ENCODE assay signal across 9 mouse cellular contexts in genomic region chr17:80017389-80017788, GRCm38 (mm10). TPM values are rescaled to one million over a fixed set of nuclear protein-coding genes. Genes with fewer than 3 reads are reported as not detected.
DNase-seq lines count a peak whose midpoint lies in the region; ATAC-seq and TF ChIP-seq lines count a peak whose summit lies in the region.
"Had no signal": no experiment of that assay in that cellular context is flagged by ENCODE, and none has a peak within 500 bp of the region (broad histone marks: within the 10 kb centered on the region; RNA-seq: fewer than 3 reads in every experiment).

No protein-coding gene starts in this region.

- no peak overlapping the region for H3K27ac ChIP-seq in cortical plate, adult 2 months (ENCODE audit: insufficient read depth, low read length)
- H3K27ac ChIP-seq in liver, embryonic 12.5 days = no peak overlapping the region
- no peak overlapping the region for H3K27ac ChIP-seq in midbrain, embryonic 11.5 days (ENCODE audit: low read depth, low read length)
- H3K27ac ChIP-seq: heart, embryonic 15.5 days had no signal

- no peak for TF ChIP-seq POLR2A in cortical plate, adult 2 months (IDR thresholded peaks at IDR 0.05; ENCODE audit: extremely low read depth, insufficient read depth, low read length)

- 38% methylated on average over 12 of the region's 12 CpGs for WGBS in liver, embryonic 12.5 days (ENCODE audit: insufficient replicate concordance)
- WGBS in midbrain, embryonic 11.5 days = 50% methylated on average over 12 of the region's 12 CpGs

- 0 out of 2 replicates have a peak overlapping the region, but pooled peaks have one; percentile 27 for H3K4me2 ChIP-seq in liver, embryonic 12.5 days
- no peak overlapping the region for H3K4me2 ChIP-seq in midbrain, embryonic 11.5 days
- H3K4me2 ChIP-seq: heart, embryonic 15.5 days had no signal

- peak; percentile 91 for TF ChIP-seq CTCF in cortical plate, adult 2 months (IDR thresholded peaks at IDR 0.05; ENCODE audit: extremely low read depth, insufficient read depth, low read length)

- peak; percentile 59 for DNase-seq in urinary bladder, postnatal 14 days (ENCODE audit: low spot score)
- DNase-seq in urinary bladder, postnatal 4 days (ENCODE audit: low spot score in 2 of 2) = no peak
- peak; percentile 44 for DNase-seq in adrenal gland, adult 8-10 months
- DNase-seq in right cerebral cortex, adult 18-20 months = peak; percentile 66
- no peak for DNase-seq in midbrain, embryonic 11.5 days (ENCODE audit: low spot score, missing footprints)

- no peaks in the 10 kb centered on the region; the same call in 1 of the 2 replicates for H3K27me3 ChIP-seq in liver, embryonic 12.5 days (replicated peaks)
- H3K27me3 ChIP-seq in midbrain, embryonic 11.5 days (ENCODE audit: control insufficient read depth, insufficient read depth, low read length) = no peaks in the 10 kb centered on the region
- H3K27me3 ChIP-seq: heart, embryonic 15.5 days had no signal

- no peak overlapping the region for H3K4me3 ChIP-seq in cortical plate, adult 2 months (ENCODE audit: insufficient read depth, low read length)
- H3K4me3 ChIP-seq in liver, embryonic 12.5 days = no peak overlapping the region
- H3K4me3 ChIP-seq in midbrain, embryonic 11.5 days (ENCODE audit: low read depth, low read length) = no peak overlapping the region
- H3K4me3 ChIP-seq: heart, embryonic 15.5 days had no signal

- H3K36me3 ChIP-seq in liver, embryonic 12.5 days = no peaks in the 10 kb centered on the region
- H3K36me3 ChIP-seq in midbrain, embryonic 11.5 days (ENCODE audit: control insufficient read depth, insufficient read depth, low read length) = no peaks in the 10 kb centered on the region
- H3K36me3 ChIP-seq: heart, embryonic 15.5 days had no signal

- H3K9me3 ChIP-seq in liver, embryonic 12.5 days (replicated peaks) = no peaks in the 10 kb centered on the region
- H3K9me3 ChIP-seq in midbrain, embryonic 11.5 days (ENCODE audit: control insufficient read depth, low read length) = no peaks in the 10 kb centered on the region
- H3K9me3 ChIP-seq: heart, embryonic 15.5 days had no signal

- peak; percentile 67 for ATAC-seq in inflammation-experienced regulatory T-cells, adult 6 months
- no peak for ATAC-seq in liver, embryonic 12.5 days
- no peak for ATAC-seq in midbrain, embryonic 11.5 days (ENCODE audit: low FRiP score)

- H3K9ac ChIP-seq in liver, embryonic 12.5 days = no peak overlapping the region
- H3K9ac ChIP-seq in midbrain, embryonic 11.5 days (ENCODE audit: low read length) = no peak overlapping the region
- H3K9ac ChIP-seq: heart, embryonic 15.5 days had no signal

- no peaks in the 10 kb centered on the region for H3K4me1 ChIP-seq in cortical plate, adult 2 months (ENCODE audit: control insufficient read depth, insufficient read depth, low read length)
- peaks cover 57% of the 10 kb centered on the region for H3K4me1 ChIP-seq in liver, embryonic 12.5 days
- no peaks in the 10 kb centered on the region for H3K4me1 ChIP-seq in midbrain, embryonic 11.5 days (ENCODE audit: control insufficient read depth, insufficient read depth, low read length)

RNA-seq across cellular contexts. Expression of gene Hnrnpll, which starts 44.7 kb away (rescaled TPM):
- 10 to 100 TPM; 47.6 to 53.1 (median 50.6) TPM for total RNA-seq in adrenal gland, adult 8-10 months (2022)
- polyA plus RNA-seq in cortical plate, adult 2 months (2012; rRNA removed) = 48.1 and 48.2 TPM in 2 replicates
- 10 to 100 TPM; 30.8 to 34.3 (median 33.4) TPM for polyA plus RNA-seq in inflammation-experienced regulatory T-cells, adult 6 months (2017; shearing (Covaris generic))
- polyA plus RNA-seq in liver, embryonic 12.5 days (2016; fragmentation: Nextera tagmentation; extraction: Ambion mirVana) = 50.2 and 52.5 TPM in 2 replicates
- 130 and 132 TPM in 2 replicates for polyA plus RNA-seq in midbrain, embryonic 11.5 days (2014; fragmentation: Nextera tagmentation; extraction: Ambion mirVana)

Comparison
In these comparisons a context has a peak if more than half of its experiments do, and no peak if none do; other contexts are left out.
1. DNase-seq: peak in urinary bladder, postnatal 14 days (single experiment), adrenal gland, adult 8-10 months (single experiment) and right cerebral cortex, adult 18-20 months (single experiment); none in urinary bladder, postnatal 4 days (0 of 2) and midbrain, embryonic 11.5 days (single experiment).